Mouse (Mus musculus) CH12.LX (cell line): Measurements from ENCODE around the gene Zbtb11. TPM values are rescaled to one million over a fixed set of nuclear protein-coding genes. Genes with fewer than 3 reads are reported as not detected.

Experiments
- DNase-seq: peaks from one replicate; pipeline ENCODE4 v3.0.0-alpha.2; 2013; ENCODE audit errors: extremely low read depth
- H3K27ac ChIP-seq: 2 replicates; pipeline ENCODE4 v1.5.1; 2012; ENCODE audit warnings: low read depth, mild to moderate bottlenecking, control low read depth, moderate library complexity; ENCODE audit not compliant: insufficient read depth
- H3K27me3 ChIP-seq: replicated peaks from 2 replicates; pipeline ENCODE3; 2012; ENCODE audit warnings: inconsistent platforms
- H3K36me3 ChIP-seq, 2 experiments: replicated peaks in 1 of 2; 2 replicates each; pipeline versions ENCODE3 to v1.6.1; 2012; ENCODE audit warnings: inconsistent platforms in 1 of 2, low read length in 1 of 2, mild to moderate bottlenecking in 1 of 2, mixed read lengths in 1 of 2, moderate library complexity in 1 of 2; ENCODE audit not compliant: control insufficient read depth in 1 of 2, insufficient read depth in 1 of 2
- H3K4me1 ChIP-seq, 2 experiments: 2 replicates each; pipeline ENCODE4 v1.6.1; 2012; ENCODE audit warnings: inconsistent platforms in 1 of 2, moderate library complexity in 1 of 2; ENCODE audit not compliant: insufficient read depth in 2 of 2, control insufficient read depth in 1 of 2
- H3K4me2 ChIP-seq: 2 replicates; pipeline ENCODE4 v1.6.1; 2012; ENCODE audit warnings: low read depth, mild to moderate bottlenecking, control low read depth; ENCODE audit not compliant: poor library complexity, insufficient read depth, severe bottlenecking
- H3K4me3 ChIP-seq, 3 experiments: fragments of 150-350 bp in 1 of 3; sonication (generic) in 1 of 3; replicated peaks in 1 of 3; 2 replicates each; pipeline versions ENCODE3 to v1.5.1; 2011 to 2012; ENCODE audit warnings: low read depth in 2 of 3, low read length in 2 of 3, mild to moderate bottlenecking in 2 of 3, moderate library complexity in 2 of 3, control low read depth in 1 of 3, improper control_type of control experiment in 1 of 3, inconsistent platforms in 1 of 3, mixed read lengths in 1 of 3; ENCODE audit not compliant: poor library complexity in 1 of 3
- H3K79me2 ChIP-seq: replicated peaks from 2 replicates; pipeline ENCODE4 v1.6.1; 2012; ENCODE audit warnings: mild to moderate bottlenecking, moderate library complexity; ENCODE audit not compliant: control insufficient read depth, poor library complexity, insufficient read depth, severe bottlenecking; ENCODE audit errors: extremely low read depth
- H3K9ac ChIP-seq: 2 replicates; pipeline ENCODE4 v1.6.1; 2012; ENCODE audit warnings: low read depth, mild to moderate bottlenecking, control low read depth, moderate library complexity; ENCODE audit not compliant: insufficient read depth
- H3K9me3 ChIP-seq: replicated peaks from 2 replicates; pipeline ENCODE3; 2012; ENCODE audit warnings: low read length, inconsistent platforms, mixed read lengths
- BHLHE40 ChIP-seq: IDR thresholded peaks from 2 replicates; pipeline ENCODE4 v1.6.1; 2011; ENCODE audit warnings: mild to moderate bottlenecking, low read depth, low read length, improper control_type of control experiment
- CHD1 ChIP-seq: IDR thresholded peaks from 2 replicates; pipeline ENCODE4 v1.6.1; 2012; ENCODE audit warnings: low read depth, low read length, improper control_type of control experiment, inconsistent platforms
- CTCF ChIP-seq, 2 experiments: IDR thresholded peaks in 1 of 2; conservative IDR thresholded peaks in 1 of 2; 2 replicates each; pipeline ENCODE4 v1.5.1; 2011 to 2012; ENCODE audit warnings: low read depth in 2 of 2, low read length in 2 of 2, improper control_type of control experiment in 1 of 2, inconsistent platforms in 1 of 2, mild to moderate bottlenecking in 1 of 2, moderate library complexity in 1 of 2
- E2F4 ChIP-seq: IDR thresholded peaks from 2 replicates; pipeline ENCODE4 v1.6.1; 2011; ENCODE audit warnings: low read depth, low read length, improper control_type of control experiment; ENCODE audit not compliant: insufficient replicate concordance
- ELF1 ChIP-seq: IDR thresholded peaks from 2 replicates; pipeline ENCODE4 v1.6.1; 2014; ENCODE audit warnings: low read depth, mild to moderate bottlenecking, inconsistent platforms, low read length, improper control_type of control experiment
- ETS1 ChIP-seq: conservative IDR thresholded peaks from 2 replicates; pipeline ENCODE4 v1.6.1; 2012; ENCODE audit warnings: low read depth, mild to moderate bottlenecking, inconsistent platforms, low read length, improper control_type of control experiment, moderate library complexity
- HCFC1 ChIP-seq: IDR thresholded peaks from 2 replicates; pipeline ENCODE4 v1.6.1; 2012; ENCODE audit warnings: low read depth, mild to moderate bottlenecking, inconsistent platforms, low read length, improper control_type of control experiment
- IRF4 ChIP-seq: IDR thresholded peaks from 2 replicates; pipeline ENCODE4 v1.6.1; 2014; ENCODE audit warnings: low read depth, mild to moderate bottlenecking, inconsistent platforms, low read length, improper control_type of control experiment
- KAT2A ChIP-seq: IDR thresholded peaks from 2 replicates; pipeline ENCODE4 v1.6.1; 2012; ENCODE audit warnings: low read length, improper control_type of control experiment, inconsistent platforms; ENCODE audit not compliant: insufficient replicate concordance
- MAFK ChIP-seq: IDR thresholded peaks from 2 replicates; pipeline ENCODE4 v1.6.1; 2011; ENCODE audit warnings: low read length, improper control_type of control experiment; ENCODE audit not compliant: insufficient replicate concordance
- MAX ChIP-seq: IDR thresholded peaks from 2 replicates; pipeline ENCODE4 v1.6.1; 2011; ENCODE audit warnings: low read length, improper control_type of control experiment
- MAZ ChIP-seq: IDR thresholded peaks from 2 replicates; pipeline ENCODE4 v1.6.1; 2012; ENCODE audit warnings: low read depth, mild to moderate bottlenecking, inconsistent platforms, low read length, improper control_type of control experiment, moderate library complexity
- MYC ChIP-seq: IDR thresholded peaks from 2 replicates; pipeline ENCODE4 v1.6.1; 2011; ENCODE audit warnings: low read depth, mild to moderate bottlenecking, improper control_type of control experiment, low read length
- NELFE ChIP-seq: IDR thresholded peaks from 2 replicates; pipeline ENCODE4 v1.6.1; 2011; ENCODE audit warnings: low read depth, low read length, improper control_type of control experiment
- PAX5 ChIP-seq: IDR thresholded peaks from 2 replicates; pipeline ENCODE4 v1.6.1; 2012; ENCODE audit warnings: low read length, inconsistent platforms, mixed read lengths
- POLR2A ChIP-seq: IDR thresholded peaks from 2 replicates; pipeline ENCODE4 v1.6.1; 2011; ENCODE audit warnings: low read depth, mild to moderate bottlenecking, improper control_type of control experiment, low read length
- POLR2AphosphoS2 ChIP-seq: IDR thresholded peaks from 2 replicates; pipeline ENCODE4 v1.6.1; 2011; ENCODE audit warnings: low read depth, low read length, improper control_type of control experiment
- RCOR1 ChIP-seq: conservative IDR thresholded peaks from 2 replicates; pipeline ENCODE4 v1.6.1; 2012; ENCODE audit warnings: low read depth, mild to moderate bottlenecking, inconsistent platforms, low read length, improper control_type of control experiment
- SIN3A ChIP-seq: IDR thresholded peaks from 2 replicates; pipeline ENCODE4 v1.6.1; 2012; ENCODE audit warnings: low read length, improper control_type of control experiment, inconsistent platforms
- TCF12 ChIP-seq: IDR thresholded peaks from 2 replicates; pipeline ENCODE4 v1.6.1; 2014; ENCODE audit warnings: low read depth, mild to moderate bottlenecking, inconsistent platforms, low read length, improper control_type of control experiment
- UBTF ChIP-seq: IDR thresholded peaks from 2 replicates; pipeline ENCODE4 v1.6.1; 2012; ENCODE audit warnings: low read depth, mild to moderate bottlenecking, inconsistent platforms, low read length, improper control_type of control experiment, moderate library complexity
- USF1 ChIP-seq: IDR thresholded peaks from 2 replicates; pipeline ENCODE4 v1.6.1; 2014; ENCODE audit warnings: low read depth, mild to moderate bottlenecking, inconsistent platforms, low read length, improper control_type of control experiment
- USF2 ChIP-seq: conservative IDR thresholded peaks from 2 replicates; pipeline ENCODE4 v1.6.1; 2011; ENCODE audit warnings: low read depth, low read length, improper control_type of control experiment
- ZKSCAN1 ChIP-seq: IDR thresholded peaks from 2 replicates; pipeline ENCODE4 v1.6.1; 2012; ENCODE audit warnings: low read depth, inconsistent platforms, low read length, improper control_type of control experiment, borderline replicate concordance
- ZMIZ1 ChIP-seq: IDR thresholded peaks from 2 replicates; pipeline ENCODE4 v1.6.1; 2012; ENCODE audit warnings: low read depth, mild to moderate bottlenecking, inconsistent platforms, low read length, improper control_type of control experiment
- ZNF384 ChIP-seq: IDR thresholded peaks from 2 replicates; pipeline ENCODE4 v1.6.1; 2012; ENCODE audit warnings: low read depth, low read length, improper control_type of control experiment, inconsistent platforms
- dilution Hi-C: fragments of 300-500 bp; cut with MboI; formaldehyde crosslinking; loops from 2 replicates; pipeline ENCODE4 v1.14.3; 2020; ENCODE audit warnings: low sequenced_read_pairs; ENCODE audit not compliant: extremely low pct_unique_long_range_greater_than_20kb, extremely low pct_ligation_motif_present
- in situ Hi-C: fragments of 300-500 bp; cut with MboI; formaldehyde crosslinking; loops from 3 replicates; pipeline ENCODE4 v1.14.3; 2019; ENCODE audit warnings: low sequenced_read_pairs, low pct_ligation_motif_present, low pct_unique_long_range_greater_than_20kb, mixed read lengths
- polyA plus RNA-seq: library from polyadenylated mRNA; unstranded; fragments of >175 nt; gene quantifications from 2 replicates; pipeline ENCODE4 v1.2.1, GENCODE M21; 2012; ENCODE audit warnings: low read depth; ENCODE audit not compliant: insufficient read length
- total RNA-seq, 2 experiments: library from RNA; depleted of rRNA; stranded (reverse); fragments of 300-350 nt in 1 of 2; fragments of >200 nt in 1 of 2; gene quantifications; 2 replicates each; pipeline ENCODE4 v1.2.3; 2012 to 2014

The Zbtb11 gene
- total and polyA plus RNA-seq, 3 experiments: 19.8 to 33.0 (median 21.4) TPM

DNA sequence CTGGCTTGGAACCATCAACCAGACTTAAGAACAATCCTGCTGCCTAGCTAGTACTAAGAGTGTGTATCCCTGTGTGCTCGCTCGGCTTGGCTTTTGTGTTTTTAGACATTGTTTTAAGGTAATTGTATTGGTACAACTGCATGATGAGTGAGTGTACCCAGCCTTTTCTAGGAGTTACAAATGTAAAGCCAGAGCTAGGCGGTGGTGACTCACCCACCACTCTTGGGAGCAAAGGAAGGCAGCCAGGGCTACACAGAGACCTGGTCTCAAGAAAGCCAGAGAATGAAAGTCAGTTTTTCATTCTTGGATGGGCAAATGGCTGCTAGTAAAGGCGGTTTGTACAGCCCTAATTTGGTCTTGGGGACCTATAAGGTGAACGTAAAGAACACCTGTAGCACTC is 3.3 kb upstream of the Zbtb11 start (continued):
- TF ChIP-seq E2F4 (no peak), MYC (no peak), ZMIZ1 (no peak)

DNA sequence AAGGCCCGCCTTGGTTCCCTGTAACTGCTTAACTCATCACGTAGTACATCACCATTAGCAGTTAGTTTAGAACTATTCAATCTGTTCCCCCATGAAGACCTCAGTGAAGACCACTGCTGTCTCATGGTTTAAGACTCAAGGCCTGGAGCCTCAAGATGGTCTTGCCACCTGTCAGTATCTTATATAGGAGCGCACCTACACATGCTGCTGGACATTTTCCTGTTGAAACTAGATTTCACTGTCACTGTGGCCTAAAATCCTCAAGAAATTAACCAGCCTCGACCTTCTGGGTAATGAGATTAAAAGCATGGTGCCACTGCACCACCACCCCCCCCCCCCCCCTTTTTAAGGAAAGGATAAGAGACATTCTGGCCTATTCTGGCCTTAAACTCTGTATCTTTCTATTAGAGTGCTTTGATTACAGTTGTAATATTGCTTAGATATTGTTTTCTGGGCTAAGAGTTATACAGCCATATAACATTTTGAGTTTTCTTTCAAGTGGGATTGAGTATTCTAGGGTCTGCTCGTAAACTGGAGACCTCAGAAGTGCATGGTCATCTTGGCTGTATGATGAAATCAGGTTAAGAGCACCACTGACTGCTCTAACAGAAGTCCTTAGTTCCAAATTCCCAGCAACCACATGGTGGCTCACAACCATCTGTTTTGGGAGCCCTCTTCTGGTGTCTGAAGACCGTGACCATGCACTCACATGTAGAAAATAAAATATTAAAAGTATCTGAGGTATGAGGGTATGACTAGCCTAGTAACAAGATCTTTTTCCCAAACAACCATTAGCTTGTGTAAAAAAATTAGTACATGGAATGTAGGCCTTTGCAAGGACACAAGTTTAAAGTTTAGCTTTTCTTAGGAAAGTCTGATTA is 1.7 kb upstream of the Zbtb11 start:
- peak; percentile 58 for DNase-seq
- dilution Hi-C loops (no loop called here), in situ Hi-C loops (loop anchor here (10.0 kb wide), 1 partner anchor 93 kb away; no protein-coding TSS in a partner anchor)
- Histone ChIP-seq H3K9ac (peak overlapping the region; percentile 40), H3K79me2 (peaks cover 84% of the 10 kb centered on the region), H3K4me3 (no peak overlapping the region), H3K27ac (peak overlapping the region; percentile 77), H3K4me1 (peaks cover 3 to 57% of the 10 kb centered on the region in 2 experiments), H3K36me3 (peaks cover 30 to 61% of the 10 kb centered on the region in 2 experiments), H3K9me3 (no peaks in the 10 kb centered on the region), H3K4me2 (peak overlapping the region; percentile 53), H3K27me3 (no peaks in the 10 kb centered on the region)
- no peak for TF ChIP-seq RCOR1
- peak; percentile 36; the same call in 1 of the 2 replicates for TF ChIP-seq MAX
- TF ChIP-seq POLR2AphosphoS2: peak; percentile 87
- 0 out of 2 replicates have a peak, but pooled peaks have one; percentile 19 for TF ChIP-seq E2F4
- peak; percentile 93 for TF ChIP-seq MYC
- 0 out of 2 replicates have a peak, but pooled peaks have one; percentile 67 for TF ChIP-seq CHD1
- TF ChIP-seq CTCF (conservative IDR thresholded peaks at IDR 0.05 in 1 of 2, IDR thresholded peaks at IDR 0.05 in 1 of 2; ENCODE audit: low read depth in 2 of 2, low read length in 2 of 2): peak in 1 of 2 experiments; percentile 48; a peak in 2 of 4 replicates
- TF ChIP-seq MAFK: no peak
- peak; percentile 8; the same call in 1 of the 2 replicates for TF ChIP-seq POLR2A
- no peak for TF ChIP-seq ZKSCAN1
- peak; percentile 38; the same call in 1 of the 2 replicates for TF ChIP-seq ZMIZ1
- TF ChIP-seq BHLHE40: no peak
- TF ChIP-seq SIN3A: peak; percentile 68; the same call in 1 of the 2 replicates
- no peak for TF ChIP-seq USF1
- no peak; the same call in 1 of the 2 replicates for TF ChIP-seq HCFC1
- no peak for TF ChIP-seq MAZ

DNA sequence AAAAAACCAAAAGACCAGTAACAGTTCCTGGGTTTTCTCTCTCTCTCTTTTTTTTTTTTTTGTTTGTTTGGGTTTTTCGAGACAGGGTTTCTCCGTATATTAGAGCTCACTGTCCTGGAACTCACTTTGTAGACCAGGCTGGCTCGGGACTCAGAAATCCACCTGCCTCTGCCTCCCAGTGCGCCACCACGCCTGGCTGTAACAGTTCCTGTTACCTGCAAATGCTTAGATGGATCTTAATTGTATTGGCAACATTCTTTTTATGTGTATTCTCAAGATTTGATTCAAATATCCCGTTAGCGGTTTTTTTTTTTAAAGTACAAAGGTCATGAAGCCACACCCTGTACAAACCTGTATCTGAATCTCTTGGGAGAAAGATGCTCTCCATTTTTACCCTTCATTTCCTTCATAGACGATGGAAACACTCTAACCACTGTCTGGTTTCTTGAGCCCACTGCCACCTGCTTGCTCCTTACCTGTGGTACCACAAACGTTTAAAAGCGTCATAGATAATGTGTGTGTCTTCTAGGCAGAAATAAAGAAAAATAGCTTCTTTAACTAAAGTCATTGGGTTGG is 969 bp upstream of the Zbtb11 start:
- peak; percentile 63 for DNase-seq
- H3K36me3 ChIP-seq: peaks cover 26 to 56% of the 10 kb centered on the region in 2 experiments
- peaks cover 82% of the 10 kb centered on the region for H3K79me2 ChIP-seq
- peak overlapping the region; percentile 70 for H3K4me2 ChIP-seq
- peak overlapping the region; percentile 63 for H3K9ac ChIP-seq
- no peaks in the 10 kb centered on the region for H3K9me3 ChIP-seq
- H3K27ac ChIP-seq: peak overlapping the region; percentile 63; the same call in 1 of the 2 replicates
- H3K4me3 ChIP-seq: peak overlapping the region; percentile 36 to 98 (median 65)
- peaks cover 3 to 57% of the 10 kb centered on the region in 2 experiments for H3K4me1 ChIP-seq
- dilution Hi-C loops: no loop called here
- in situ Hi-C loops: loop anchor here (10.0 kb wide), 1 partner anchor 92 kb away; no protein-coding TSS in a partner anchor
- no peaks in the 10 kb centered on the region for H3K27me3 ChIP-seq
- TF ChIP-seq UBTF (no peak), BHLHE40 (no peak), ELF1 (no peak), MAZ (no peak), MAX (no peak), SIN3A (no peak), ZKSCAN1 (no peak), PAX5 (no peak), IRF4 (no peak), TCF12 (no peak), CHD1 (no peak), ZNF384 (peak; percentile 53; the same call in 1 of the 2 replicates), ETS1 (no peak), POLR2AphosphoS2 (peak; percentile 44; the same call in 1 of the 2 replicates), NELFE (no peak; the same call in 1 of the 2 replicates), KAT2A (no peak), CTCF (conservative IDR thresholded peaks at IDR 0.05 in 1 of 2, IDR thresholded peaks at IDR 0.05 in 1 of 2; ENCODE audit: low read depth in 2 of 2, low read length in 2 of 2) (no peak), USF1 (no peak), USF2 (no peak)
